Mouse (Mus musculus) forebrain, embryonic 15.5 days (tissue): ENCODE data around the gene Snapc2. TPM values are rescaled to one million over a fixed set of nuclear protein-coding genes. Genes with fewer than 3 reads are reported as not detected.
A peak's percentile ranks its signal among the peaks of the same experiment; 100 is the strongest.
"Not testable (repeated sequence)": the region's sequence is repeated elsewhere in the genome, so short reads cannot be mapped to it uniquely, and the experiment has no call there.

Source experiments
- ATAC-seq: fragments of 200-750 bp; cut with Nextera tagmentation; replicated peaks from 2 replicates; pipeline ENCODE4 v1.8.0; 2017; ENCODE audit warnings: mild to moderate bottlenecking, moderate TSS enrichment, moderate library complexity
- H3K27ac ChIP-seq: fragments of 300-500 bp; sonication (generic); replicated peaks from 2 replicates; pipeline ENCODE4 v1.5.1; 2015; ENCODE audit warnings: mild to moderate bottlenecking, inconsistent platforms
- H3K27me3 ChIP-seq: fragments of 300-500 bp; sonication (generic); 2 replicates; pipeline ENCODE4 v1.6.1; 2015; ENCODE audit warnings: inconsistent platforms
- H3K36me3 ChIP-seq: fragments of 300-500 bp; sonication (generic); 2 replicates; pipeline ENCODE4 v1.6.1; 2015; ENCODE audit warnings: mild to moderate bottlenecking, inconsistent platforms
- H3K4me1 ChIP-seq: fragments of 300-500 bp; sonication (generic); 2 replicates; pipeline ENCODE4 v1.6.1; 2015; ENCODE audit warnings: inconsistent platforms
- H3K4me2 ChIP-seq: fragments of 300-500 bp; sonication (generic); replicated peaks from 2 replicates; pipeline ENCODE4 v1.6.1; 2015; ENCODE audit warnings: mild to moderate bottlenecking, inconsistent platforms
- H3K4me3 ChIP-seq: fragments of 300-500 bp; sonication (generic); 2 replicates; pipeline ENCODE4 v1.5.1; 2015; ENCODE audit warnings: mild to moderate bottlenecking, inconsistent platforms
- H3K9ac ChIP-seq: fragments of 300-500 bp; sonication (generic); replicated peaks from 2 replicates; pipeline ENCODE4 v1.6.1; 2015; ENCODE audit warnings: mild to moderate bottlenecking, inconsistent platforms
- H3K9me3 ChIP-seq: fragments of 300-500 bp; sonication (generic); 2 replicates; pipeline ENCODE4 v1.6.1; 2016; ENCODE audit warnings: inconsistent platforms
- WGBS: fragments of 180-500 bp; shearing (Covaris S2); methylation state at CpG from one replicate; pipeline ENCODE4 v1.1.7; 2015; ENCODE audit warnings: mixed read lengths; 5-methylcytosine and 5-hydroxymethylcytosine counted together
- polyA plus RNA-seq: library from polyadenylated mRNA; unstranded; fragments of >200 nt; fragmentation: Nextera tagmentation; extraction: Ambion mirVana; gene quantifications from 2 replicates; pipeline ENCODE4 v1.2.1, GENCODE M21; 2015

Snapc2 gene
- polyA plus RNA-seq, 1 experiment from 2014 or later = 74.7 TPM

DNA sequence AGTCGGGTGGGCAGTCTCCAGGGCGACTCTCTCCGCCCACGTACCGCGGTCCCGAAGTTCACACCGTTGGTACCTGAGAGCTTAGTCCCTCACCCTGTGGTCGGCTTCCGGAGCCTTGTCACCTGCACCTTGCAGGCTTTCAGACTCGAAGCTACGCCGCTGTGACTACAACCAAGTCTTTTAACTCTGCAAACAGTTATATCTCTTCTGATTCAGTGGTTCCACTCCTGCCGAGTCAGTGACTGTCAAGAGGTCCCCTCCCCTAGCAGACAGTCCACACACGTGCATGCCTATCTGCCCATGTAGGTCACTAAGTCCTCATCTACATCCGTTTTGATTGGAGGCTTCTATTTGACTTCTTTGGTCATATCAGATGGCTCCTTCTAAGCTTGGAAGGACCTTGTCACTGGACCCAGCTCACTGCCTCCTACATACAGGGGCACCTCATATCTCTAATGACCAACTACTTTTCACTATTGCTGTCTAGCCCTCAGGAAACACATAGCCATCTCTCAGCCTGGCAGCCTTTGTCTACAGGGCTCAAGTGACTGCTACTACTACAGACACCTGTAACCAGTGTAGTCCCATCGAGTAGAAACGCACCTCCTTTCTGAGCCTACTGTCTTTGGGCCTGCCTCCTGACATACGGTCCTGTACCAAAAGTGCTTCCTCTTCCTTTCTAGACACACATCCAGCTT lies 13.5 kb upstream of the Snapc2 start:
- ATAC-seq = peak; percentile 44

DNA sequence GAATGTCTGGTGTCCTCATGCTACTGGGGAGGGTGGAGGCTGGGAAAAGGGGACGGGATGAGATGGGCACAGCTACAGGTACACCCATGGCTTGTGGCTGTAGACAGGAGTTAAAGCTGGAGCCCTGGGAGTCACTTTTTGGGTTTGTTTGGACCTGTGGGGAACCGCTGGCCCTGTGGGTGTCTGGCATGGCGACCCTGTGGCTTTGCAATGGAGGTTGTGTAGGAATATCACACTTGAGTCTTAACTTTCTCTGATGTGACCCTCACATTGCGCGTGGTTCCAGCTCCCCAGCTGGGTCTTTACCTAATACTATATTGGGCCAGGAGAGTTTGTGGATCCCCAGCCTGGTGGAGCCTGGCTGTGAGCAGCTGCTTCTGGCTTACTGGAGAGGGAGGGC lies 7.8 kb upstream of the Snapc2 start:
- WGBS = 93% methylated on average over 5 of the region's 5 CpGs
- H3K36me3 ChIP-seq = peaks cover 55% of the 10 kb centered on the region

More for the DNA sequence above, 13.5 kb upstream of the Snapc2 start:
- Histone ChIP-seq H3K27me3 (no peaks in the 10 kb centered on the region), H3K4me1 (peaks cover 29% of the 10 kb centered on the region), H3K9me3 (no peaks in the 10 kb centered on the region), H3K9ac (peak overlapping the region; percentile 63), H3K36me3 (peaks cover 17% of the 10 kb centered on the region), H3K27ac (peak overlapping the region; percentile 91), H3K4me3 (peak overlapping the region; percentile 63), H3K4me2 (peak overlapping the region; percentile 80)
- WGBS = 13% methylated on average over 19 of the region's 19 CpGs

DNA sequence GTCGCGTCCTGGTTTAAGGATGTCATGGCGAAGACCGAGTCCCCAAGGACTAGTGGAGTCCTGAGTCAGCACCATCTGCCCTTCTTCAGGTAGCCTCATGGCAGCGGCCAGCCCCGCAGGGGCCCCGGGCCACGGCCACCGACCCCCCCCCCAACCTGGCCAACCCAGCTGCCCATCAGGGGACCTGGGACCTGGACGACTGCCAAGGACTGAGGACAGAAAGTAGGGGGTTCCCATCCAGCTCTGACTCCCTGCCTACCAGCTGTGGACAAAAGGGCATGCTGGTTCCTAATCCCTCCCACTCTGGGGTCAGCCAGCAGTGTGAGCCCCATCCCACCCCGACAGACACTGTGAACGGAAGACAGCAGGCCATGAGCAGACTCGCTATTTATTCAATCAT lies 7.1 kb upstream of the Snapc2 start:
- Histone ChIP-seq H3K4me3 (no peak overlapping the region), H3K4me2 (no peak overlapping the region), H3K36me3 (peaks cover 55% of the 10 kb centered on the region), H3K27me3 (no peaks in the 10 kb centered on the region), H3K27ac (no peak overlapping the region), H3K9ac (no peak overlapping the region), H3K4me1 (peaks cover 11% of the 10 kb centered on the region), H3K9me3 (no peaks in the 10 kb centered on the region)
- ATAC-seq = no peak
- WGBS = 80% methylated on average over 13 of the region's 13 CpGs

More for the DNA sequence above, 7.8 kb upstream of the Snapc2 start:
- Histone ChIP-seq H3K4me3 (no peak overlapping the region), H3K4me1 (peaks cover 12% of the 10 kb centered on the region), H3K9ac (no peak overlapping the region), H3K27me3 (no peaks in the 10 kb centered on the region), H3K27ac (no peak overlapping the region), H3K4me2 (no peak overlapping the region), H3K9me3 (no peaks in the 10 kb centered on the region)
- no peak for ATAC-seq

DNA sequence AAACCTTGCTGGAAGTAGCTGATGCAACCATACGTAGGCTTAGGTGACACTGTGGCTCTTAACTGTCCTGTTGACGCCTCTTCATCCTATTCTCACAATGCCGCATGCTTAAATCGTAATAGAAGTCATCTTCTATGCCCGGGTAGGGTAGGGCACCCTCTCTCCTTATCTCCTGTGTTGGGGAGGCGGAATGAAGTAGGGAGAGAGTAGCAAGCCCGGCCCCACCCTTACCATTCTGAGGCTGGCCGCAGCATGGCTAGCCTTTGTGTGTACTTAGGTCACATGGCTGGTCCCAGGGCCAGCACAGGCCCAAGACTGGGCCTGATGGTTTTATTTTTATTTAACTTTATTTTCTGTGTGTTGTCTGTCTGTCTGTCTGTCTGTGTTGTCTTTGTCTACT lies 5.6 kb upstream of the Snapc2 start:
- peaks cover 55% of the 10 kb centered on the region for H3K36me3 ChIP-seq
- no peaks in the 10 kb centered on the region for H3K9me3 ChIP-seq
- H3K4me1 ChIP-seq = peaks cover 8% of the 10 kb centered on the region
- no peak overlapping the region for H3K9ac ChIP-seq
- H3K4me3 ChIP-seq = no peak overlapping the region
- no peak overlapping the region for H3K27ac ChIP-seq
- 93% methylated on average over 8 of the region's 8 CpGs for WGBS
- no peak overlapping the region for H3K4me2 ChIP-seq
- no peak for ATAC-seq
- H3K27me3 ChIP-seq = no peaks in the 10 kb centered on the region

DNA sequence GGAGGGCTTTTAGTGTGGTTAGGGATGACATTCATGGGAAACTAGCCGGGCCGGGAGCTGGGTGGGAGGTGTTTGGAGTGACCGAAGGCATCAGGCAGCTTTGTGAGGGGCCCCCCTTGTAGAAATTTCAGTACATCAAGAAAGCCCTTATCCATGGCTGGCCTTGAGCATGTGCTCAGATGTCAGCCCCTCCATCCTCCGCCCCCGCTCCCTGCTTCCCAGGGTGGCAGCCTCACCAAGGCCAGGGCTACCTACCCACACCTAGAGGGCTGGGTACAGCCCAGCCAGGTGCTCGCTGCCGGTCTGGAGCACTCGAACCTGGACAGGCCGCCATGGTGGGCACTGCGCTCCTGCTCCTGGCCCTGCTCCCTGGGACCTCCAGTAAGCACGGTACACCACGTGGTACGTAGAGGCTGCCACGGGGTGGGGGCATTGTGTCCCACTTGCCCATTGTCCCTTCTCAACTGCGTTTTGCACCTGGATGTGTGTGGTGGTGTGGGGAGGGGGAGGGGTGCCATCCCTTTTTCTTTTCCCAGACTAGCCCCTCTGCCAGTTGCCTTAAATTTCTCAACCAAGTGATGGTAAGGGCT lies 4.8 kb upstream of the Snapc2 start, which contains the start of gene Tgfbr3l:
Tgfbr3l (plus strand) TSS at position 264 of the 590 bp plus-strand sequence.
- WGBS = 77% methylated on average over 15 of the region's 15 CpGs
- H3K36me3 ChIP-seq = peaks cover 51% of the 10 kb centered on the region
- no peak for ATAC-seq
- H3K4me2 ChIP-seq = no peak within 1 kb of the TSS
- peaks cover 13% of the 10 kb centered on the region for H3K4me1 ChIP-seq
- H3K4me3 ChIP-seq = no peak within 1 kb of the TSS
- H3K9me3 ChIP-seq = no peaks in the 10 kb centered on the region
- H3K9ac ChIP-seq = no peak within 1 kb of the TSS
- no peak within 1 kb of the TSS for H3K27ac ChIP-seq
- no peaks in the 10 kb centered on the region for H3K27me3 ChIP-seq

DNA sequence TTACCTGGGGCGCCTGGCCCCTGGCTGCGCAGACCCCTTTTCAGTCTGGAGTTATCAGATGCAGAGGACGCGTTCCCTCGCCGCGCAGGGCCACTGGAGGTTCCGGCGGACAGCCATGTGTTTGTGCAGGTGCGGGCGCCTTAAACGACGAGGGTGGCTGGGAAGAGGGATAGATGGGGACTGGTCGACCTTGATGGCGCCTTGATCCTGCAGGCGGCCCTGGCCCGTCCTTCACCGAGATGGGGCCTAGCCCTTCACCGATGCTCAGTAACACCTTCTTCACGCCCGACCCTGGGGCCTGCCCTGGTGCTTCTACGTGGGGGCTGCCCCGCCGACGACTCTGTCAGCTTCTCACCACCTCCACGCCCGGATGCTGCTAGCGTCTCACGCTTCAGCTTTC lies 3.7 kb upstream of the Snapc2 start:
- no peak overlapping the region for H3K27ac ChIP-seq
- no peaks in the 10 kb centered on the region for H3K27me3 ChIP-seq
- H3K9me3 ChIP-seq = no peaks in the 10 kb centered on the region
- H3K36me3 ChIP-seq = peaks cover 40% of the 10 kb centered on the region
- peaks cover 21% of the 10 kb centered on the region for H3K4me1 ChIP-seq
- no peak overlapping the region for H3K4me2 ChIP-seq
- no peak for ATAC-seq
- WGBS = 22% methylated on average over 29 of the region's 29 CpGs
- H3K9ac ChIP-seq = no peak overlapping the region
- H3K4me3 ChIP-seq = no peak overlapping the region

DNA sequence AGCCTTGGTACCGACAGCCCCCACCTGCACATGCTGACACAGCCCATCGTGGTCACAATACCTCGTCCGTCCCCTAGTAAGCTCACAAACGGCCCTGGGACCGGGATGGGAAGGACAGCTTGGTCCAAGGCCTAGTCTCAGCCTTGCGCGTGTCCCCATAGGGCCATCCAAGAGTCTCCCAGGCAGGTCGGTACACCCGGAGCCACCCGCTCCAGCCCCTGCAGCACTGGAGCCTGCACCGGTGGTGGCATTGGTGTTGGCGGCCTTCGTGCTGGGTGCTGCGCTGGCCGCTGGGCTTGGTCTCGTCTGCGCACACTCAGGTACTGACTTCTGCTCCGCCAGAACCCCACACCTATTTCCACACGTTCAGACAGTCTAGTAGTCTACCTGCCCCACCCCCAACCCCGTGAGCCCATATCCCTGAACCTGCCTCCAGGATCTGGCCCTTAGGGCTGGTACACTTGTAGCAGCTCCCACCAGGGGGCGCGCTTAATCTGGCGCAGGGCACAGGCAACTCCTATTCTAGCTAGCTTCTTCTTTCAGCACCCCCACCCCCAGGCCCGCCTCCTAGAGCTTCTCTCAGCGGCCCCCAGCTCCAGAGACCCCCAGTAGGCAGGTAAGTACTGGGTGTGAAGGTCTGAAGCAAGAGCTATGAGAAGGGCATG lies 2.4 kb upstream of the Snapc2 start:
- peaks cover 38% of the 10 kb centered on the region for H3K36me3 ChIP-seq
- no peaks in the 10 kb centered on the region for H3K9me3 ChIP-seq
- 33% methylated on average over 26 of the region's 26 CpGs for WGBS
- H3K27me3 ChIP-seq = no peaks in the 10 kb centered on the region
- peaks cover 31% of the 10 kb centered on the region for H3K4me1 ChIP-seq
- no peak overlapping the region for H3K9ac ChIP-seq
- no peak overlapping the region for H3K27ac ChIP-seq
- no peak overlapping the region for H3K4me3 ChIP-seq
- H3K4me2 ChIP-seq = no peak overlapping the region
- ATAC-seq = peak; percentile 20; the same call in 1 of the 2 replicates

DNA sequence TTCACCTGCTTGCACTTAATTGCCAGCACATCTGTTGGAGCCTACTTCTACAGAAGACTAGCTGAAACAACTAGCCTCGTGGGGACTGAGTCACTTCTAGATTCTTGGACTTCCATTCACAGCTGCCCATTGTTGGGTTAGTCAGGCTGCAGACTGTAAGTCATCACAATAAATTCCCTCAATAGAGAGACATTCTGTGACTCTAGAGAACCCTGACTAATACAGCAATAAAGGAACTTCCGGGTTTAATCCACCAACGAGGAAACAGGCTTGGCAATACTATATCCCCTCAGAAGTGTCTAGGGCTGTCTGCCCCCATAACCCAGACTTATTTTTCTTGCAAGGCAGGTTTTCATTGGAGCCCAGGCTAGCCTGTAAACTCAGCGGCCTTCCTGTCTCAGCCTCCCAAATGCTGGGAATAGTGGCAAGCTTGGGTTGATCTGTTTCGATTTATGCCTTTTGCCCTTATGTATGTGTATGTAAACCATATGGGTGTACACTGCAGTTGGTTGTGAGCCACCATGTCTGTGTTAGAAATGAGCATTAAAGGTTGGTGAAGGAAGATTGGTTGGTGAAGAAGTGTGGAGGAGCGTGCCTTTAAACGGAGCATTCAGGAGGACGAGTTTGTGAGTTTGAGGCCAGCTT lies 642 bp upstream of the Snapc2 start:
- no peaks in the 10 kb centered on the region for H3K27me3 ChIP-seq
- H3K36me3 ChIP-seq = peaks cover 36% of the 10 kb centered on the region
- peak; percentile 0; the same call in 1 of the 2 replicates for ATAC-seq
- peak overlapping the region; percentile 95 for H3K27ac ChIP-seq
- WGBS = 43% methylated on average over 8 of the region's 8 CpGs
- no peaks in the 10 kb centered on the region for H3K9me3 ChIP-seq
- peak overlapping the region; percentile 72 for H3K4me2 ChIP-seq
- peak overlapping the region; percentile 51 for H3K9ac ChIP-seq
- peak overlapping the region; percentile 89 for H3K4me3 ChIP-seq
- H3K4me1 ChIP-seq = peaks cover 46% of the 10 kb centered on the region

DNA sequence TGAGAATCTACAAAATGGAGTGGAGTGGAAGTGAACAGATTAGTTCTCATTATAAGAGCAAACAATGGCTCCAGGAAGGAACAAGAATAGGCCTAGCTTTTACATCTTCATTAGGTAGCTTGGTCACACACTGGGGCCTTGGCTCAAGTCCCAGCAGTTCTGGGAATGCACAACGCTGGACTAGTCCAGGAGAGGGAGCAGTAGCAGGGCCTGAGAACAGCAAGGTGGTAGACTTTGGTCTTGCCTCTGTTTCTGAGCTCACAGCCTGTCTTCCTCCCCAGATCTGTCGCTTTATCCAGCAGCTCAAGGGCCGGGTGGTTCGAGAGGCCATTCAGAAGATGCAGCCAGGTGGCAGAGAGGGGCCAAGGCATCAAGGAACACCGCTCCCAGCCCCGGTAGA lies 1.1 kb downstream of the Snapc2 start:
- no peak for ATAC-seq
- WGBS = 34% methylated on average over 6 of the region's 6 CpGs

DNA sequence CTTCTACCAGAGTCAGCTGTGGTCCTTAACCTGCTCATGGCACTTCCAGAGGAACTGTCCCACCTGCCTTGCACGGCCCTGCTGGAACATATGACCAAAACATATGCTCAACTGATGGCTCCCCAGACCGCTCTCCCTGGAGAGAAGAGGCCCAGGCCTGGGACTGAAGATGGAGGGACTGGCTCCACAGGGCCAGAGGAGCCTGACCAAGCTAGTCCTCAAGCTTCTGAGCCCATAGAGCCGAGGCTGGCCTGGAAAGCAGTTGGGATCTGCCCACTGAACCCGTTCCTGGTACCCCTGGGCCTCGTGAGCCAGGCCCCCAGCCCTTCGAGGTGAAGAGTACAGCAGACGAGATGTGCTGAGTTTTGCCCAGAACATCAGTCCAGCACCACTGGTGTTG lies 2.6 kb downstream of the Snapc2 start:
- Histone ChIP-seq H3K36me3 (peaks cover 30% of the 10 kb centered on the region), H3K4me1 (peaks cover 60% of the 10 kb centered on the region)
- ATAC-seq, H3K9ac ChIP-seq, H3K27me3 ChIP-seq, H3K27ac ChIP-seq, H3K4me3 ChIP-seq, H3K9me3 ChIP-seq, H3K4me2 ChIP-seq: not testable (repeated sequence)
- WGBS = 88% methylated on average over 7 of the region's 7 CpGs

More for the DNA sequence above, 1.1 kb downstream of the Snapc2 start:
- Histone ChIP-seq H3K9me3 (no peaks in the 10 kb centered on the region), H3K4me3 (peak overlapping the region; percentile 89), H3K27me3 (no peaks in the 10 kb centered on the region), H3K4me2 (peak overlapping the region; percentile 72), H3K9ac (peak overlapping the region; percentile 89; the same call in 1 of the 2 replicates), H3K4me1 (peaks cover 55% of the 10 kb centered on the region), H3K36me3 (peaks cover 28% of the 10 kb centered on the region), H3K27ac (peak overlapping the region; percentile 95)

DNA sequence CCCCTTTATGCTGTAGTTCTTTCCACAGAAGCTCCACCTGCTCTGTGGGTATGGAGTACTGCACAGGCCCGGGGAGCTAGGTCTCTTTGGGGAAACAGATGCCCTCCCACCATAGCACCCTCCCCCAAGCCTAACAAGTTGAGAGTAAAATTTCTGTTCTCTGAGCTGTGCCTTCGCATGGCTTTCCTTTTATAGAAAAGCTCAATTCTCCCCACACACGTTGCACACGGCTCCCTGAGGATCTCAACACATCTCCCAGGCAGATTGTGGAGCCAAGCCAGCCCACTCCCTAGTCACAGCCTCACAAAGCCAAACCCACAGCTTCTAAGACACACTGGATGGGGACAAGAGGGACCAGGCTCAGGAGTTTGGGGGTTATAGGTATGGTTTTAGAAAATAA lies 4.0 kb downstream of the Snapc2 start:
- Histone ChIP-seq H3K4me2 (peak overlapping the region; percentile 65), H3K4me3 (peak overlapping the region; percentile 63), H3K9me3 (no peaks in the 10 kb centered on the region), H3K9ac (peak overlapping the region; percentile 92), H3K4me1 (peaks cover 57% of the 10 kb centered on the region), H3K36me3 (peaks cover 44% of the 10 kb centered on the region), H3K27me3 (no peaks in the 10 kb centered on the region), H3K27ac (peak overlapping the region; percentile 96)
- ATAC-seq = no peak
- 40% methylated on average over 4 of the region's 4 CpGs for WGBS

DNA sequence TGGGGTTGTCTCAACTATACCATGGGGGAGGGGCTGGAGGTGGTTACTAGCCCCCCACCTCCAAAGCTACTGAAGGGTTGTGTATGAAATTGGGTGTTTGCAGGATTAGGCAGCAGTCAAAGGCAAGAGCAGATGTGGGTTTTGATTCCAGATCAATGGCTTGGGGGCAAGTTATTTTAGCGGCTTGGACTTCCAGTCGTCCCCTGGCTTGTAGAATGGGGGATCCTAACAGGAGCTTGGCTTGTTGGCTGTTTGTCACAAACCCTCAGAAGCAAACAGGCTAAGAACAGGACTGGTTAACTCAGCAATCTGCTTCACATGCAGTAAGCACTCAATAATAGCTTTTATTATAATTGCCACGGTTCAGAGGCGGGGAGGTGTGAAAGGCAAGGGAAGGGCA lies 4.5 kb downstream of the Snapc2 start:
- no peak for ATAC-seq
- no peaks in the 10 kb centered on the region for H3K9me3 ChIP-seq
- no peaks in the 10 kb centered on the region for H3K27me3 ChIP-seq
- peak overlapping the region; percentile 65 for H3K4me2 ChIP-seq
- peak overlapping the region; percentile 92 for H3K9ac ChIP-seq
- peak overlapping the region; percentile 96 for H3K27ac ChIP-seq
- 55% methylated on average over 4 of the region's 4 CpGs for WGBS
- H3K4me1 ChIP-seq = peaks cover 54% of the 10 kb centered on the region
- H3K4me3 ChIP-seq = peak overlapping the region; percentile 63
- peaks cover 48% of the 10 kb centered on the region for H3K36me3 ChIP-seq
